Mouse (Mus musculus) forebrain, embryonic 12.5 days (tissue): ENCODE measurements at regions not wholly inside any gene's neighbourhood (a gene's known extent, or its start where the extent isn't known, plus 50 kb on each side); places are given as distances from the start of the nearest gene placed in this dataset.
A peak's percentile ranks its signal among the peaks of the same experiment; 100 is the strongest.
"Not testable (repeated sequence)": the region's sequence is repeated elsewhere in the genome, so short reads cannot be mapped to it uniquely, and the experiment has no call there.

ENCODE experiments used
- ATAC-seq: fragments of 200-750 bp; cut with Nextera tagmentation; 2 replicates; pipeline ENCODE4 v1.8.0; 2017; ENCODE audit warnings: moderate TSS enrichment; ENCODE audit not compliant: low FRiP score
- H3K27ac ChIP-seq: fragments of 300-500 bp; sonication (generic); 2 replicates; pipeline ENCODE4 v1.5.1; 2016; ENCODE audit warnings: mild to moderate bottlenecking
- H3K27me3 ChIP-seq: fragments of 300-500 bp; sonication (generic); 2 replicates; pipeline ENCODE4 v1.6.1; 2016; ENCODE audit warnings: mild to moderate bottlenecking
- H3K36me3 ChIP-seq: fragments of 300-500 bp; sonication (generic); replicated peaks from 2 replicates; pipeline ENCODE4 v1.6.1; 2016; ENCODE audit warnings: mild to moderate bottlenecking
- H3K4me1 ChIP-seq: fragments of 300-500 bp; sonication (generic); 2 replicates; pipeline ENCODE4 v1.6.1; 2016
- H3K4me2 ChIP-seq: fragments of 300-500 bp; sonication (generic); 2 replicates; pipeline ENCODE4 v1.6.1; 2016; ENCODE audit warnings: mild to moderate bottlenecking, moderate library complexity
- H3K4me3 ChIP-seq: fragments of 300-500 bp; sonication (generic); replicated peaks from 2 replicates; pipeline ENCODE4 v1.5.1; 2016; ENCODE audit warnings: mild to moderate bottlenecking
- H3K9ac ChIP-seq: fragments of 300-500 bp; sonication (generic); 2 replicates; pipeline ENCODE4 v1.6.1; 2016; ENCODE audit warnings: mild to moderate bottlenecking
- H3K9me3 ChIP-seq: fragments of 300-500 bp; sonication (generic); 2 replicates; pipeline ENCODE4 v1.6.1; 2016
- WGBS: fragments of 180-500 bp; shearing (Covaris S2); methylation state at CpG from one replicate; pipeline ENCODE4 v1.1.7; 2016; 5-methylcytosine and 5-hydroxymethylcytosine counted together

GRCm38 (mm10) chr6:4149663-4150062 is 62.9 kb upstream of the Bet1 start:
- H3K4me2 ChIP-seq = no peak overlapping the region
- ATAC-seq = no peak
- H3K36me3 ChIP-seq = no peaks in the 10 kb centered on the region
- no peaks in the 10 kb centered on the region for H3K9me3 ChIP-seq
- no peaks in the 10 kb centered on the region for H3K4me1 ChIP-seq
- H3K9ac ChIP-seq = no peak overlapping the region
- no peak overlapping the region for H3K27ac ChIP-seq
- WGBS = 78% methylated on average over 4 of the region's 4 CpGs
- no peak overlapping the region for H3K4me3 ChIP-seq
- no peaks in the 10 kb centered on the region for H3K27me3 ChIP-seq

- Histone ChIP-seq H3K9ac (no peak overlapping the region), H3K4me1 (0 out of 2 replicates have a peak, but pooled peaks cover 2% of the 10 kb centered on the region), H3K36me3 (no peaks in the 10 kb centered on the region), H3K27ac (no peak overlapping the region), H3K9me3 (no peaks in the 10 kb centered on the region), H3K4me2 (no peak overlapping the region), H3K4me3 (no peak overlapping the region), H3K27me3 (no peaks in the 10 kb centered on the region)
- WGBS = 88% methylated on average over 2 of the region's 2 CpGs
- ATAC-seq = no peak
Measured at GRCm38 (mm10) chr6:4158293-4158692, 71.5 kb upstream of the Bet1 start.

- H3K27me3 ChIP-seq = no peaks in the 10 kb centered on the region
- H3K4me3 ChIP-seq = no peak overlapping the region
- no peak overlapping the region for H3K9ac ChIP-seq
- H3K36me3 ChIP-seq = no peaks in the 10 kb centered on the region
- H3K4me2 ChIP-seq = no peak overlapping the region
- no peaks in the 10 kb centered on the region for H3K9me3 ChIP-seq
- no peak for ATAC-seq
- 0 out of 2 replicates have a peak, but pooled peaks cover 2% of the 10 kb centered on the region for H3K4me1 ChIP-seq
- WGBS = 74% methylated on average over 1 of the region's 1 CpGs
- no peak overlapping the region for H3K27ac ChIP-seq
Measured at GRCm38 (mm10) chr6:4163733-4164132, 77.0 kb upstream of the Bet1 start.

- Histone ChIP-seq H3K4me1 (0 out of 2 replicates have a peak, but pooled peaks cover 2% of the 10 kb centered on the region), H3K9me3 (no peaks in the 10 kb centered on the region), H3K9ac (no peak overlapping the region), H3K27me3 (no peaks in the 10 kb centered on the region), H3K4me3 (no peak overlapping the region), H3K27ac (no peak overlapping the region), H3K4me2 (no peak overlapping the region), H3K36me3 (no peaks in the 10 kb centered on the region)
- ATAC-seq = no peak
- 48% methylated on average over 4 of the region's 4 CpGs for WGBS
Measured at GRCm38 (mm10) chr6:4167112-4167511, 80.3 kb upstream of the Bet1 start.

- H3K4me1 ChIP-seq = 0 out of 2 replicates have a peak, but pooled peaks cover 2% of the 10 kb centered on the region
- no peak overlapping the region for H3K4me2 ChIP-seq
- no peak for ATAC-seq
- H3K9me3 ChIP-seq = no peaks in the 10 kb centered on the region
- no peak overlapping the region for H3K4me3 ChIP-seq
- no peak overlapping the region for H3K27ac ChIP-seq
- no peak overlapping the region for H3K9ac ChIP-seq
- no peaks in the 10 kb centered on the region for H3K27me3 ChIP-seq
- no peaks in the 10 kb centered on the region for H3K36me3 ChIP-seq
Measured at GRCm38 (mm10) chr6:4167757-4168156, 81.0 kb upstream of the Bet1 start.

GRCm38 (mm10) chr6:4171561-4171960 is 84.8 kb upstream of the Bet1 start:
- 50% methylated on average over 4 of the region's 4 CpGs for WGBS
- H3K4me1 ChIP-seq = no peaks in the 10 kb centered on the region
- ATAC-seq = no peak

GRCm38 (mm10) chr6:4187683-4188082 is 100.9 kb upstream of the Bet1 start:
- no peak overlapping the region for H3K27ac ChIP-seq
- ATAC-seq = no peak
- 76% methylated on average over 4 of the region's 4 CpGs for WGBS

More at GRCm38 (mm10) chr6:4171561-4171960, 84.8 kb upstream of the Bet1 start:
- Histone ChIP-seq H3K9me3 (no peaks in the 10 kb centered on the region), H3K4me3 (no peak overlapping the region), H3K36me3 (no peaks in the 10 kb centered on the region), H3K9ac (no peak overlapping the region), H3K27ac (no peak overlapping the region), H3K4me2 (no peak overlapping the region), H3K27me3 (no peaks in the 10 kb centered on the region)

GRCm38 (mm10) chr6:4190976-4191375 is 104.2 kb upstream of the Bet1 start:
- not testable (repeated sequence) for H3K36me3 ChIP-seq, H3K4me3 ChIP-seq, H3K4me1 ChIP-seq, H3K27me3 ChIP-seq, H3K27ac ChIP-seq, ATAC-seq, H3K9me3 ChIP-seq, H3K9ac ChIP-seq, H3K4me2 ChIP-seq
- 69% methylated on average over 5 of the region's 5 CpGs for WGBS

More at GRCm38 (mm10) chr6:4187683-4188082, 100.9 kb upstream of the Bet1 start:
- Histone ChIP-seq H3K4me2 (no peak overlapping the region), H3K4me3 (no peak overlapping the region), H3K9me3 (no peaks in the 10 kb centered on the region), H3K36me3 (no peaks in the 10 kb centered on the region), H3K9ac (no peak overlapping the region), H3K4me1 (no peaks in the 10 kb centered on the region), H3K27me3 (no peaks in the 10 kb centered on the region)

- H3K27ac ChIP-seq = no peak overlapping the region
- 76% methylated on average over 5 of the region's 5 CpGs for WGBS
- no peaks in the 10 kb centered on the region for H3K9me3 ChIP-seq
- H3K27me3 ChIP-seq = no peaks in the 10 kb centered on the region
- no peak for ATAC-seq
- H3K36me3 ChIP-seq = no peaks in the 10 kb centered on the region
- no peak overlapping the region for H3K9ac ChIP-seq
- H3K4me1 ChIP-seq = no peaks in the 10 kb centered on the region
- no peak overlapping the region for H3K4me3 ChIP-seq
- H3K4me2 ChIP-seq = no peak overlapping the region
Measured at GRCm38 (mm10) chr6:4193286-4193685, 106.5 kb upstream of the Bet1 start.

GRCm38 (mm10) chr6:4201176-4201575 is 114.4 kb upstream of the Bet1 start:
- 46% methylated on average over 2 of the region's 2 CpGs for WGBS
- no peak for ATAC-seq

GRCm38 (mm10) chr6:4205681-4206080 is 118.9 kb upstream of the Bet1 start:
- ATAC-seq = no peak
- H3K27me3 ChIP-seq = no peaks in the 10 kb centered on the region
- no peak overlapping the region for H3K4me2 ChIP-seq
- no peak overlapping the region for H3K27ac ChIP-seq
- no peaks in the 10 kb centered on the region for H3K9me3 ChIP-seq
- H3K36me3 ChIP-seq = no peaks in the 10 kb centered on the region
- H3K9ac ChIP-seq = no peak overlapping the region
- 89% methylated on average over 5 of the region's 5 CpGs for WGBS
- no peak overlapping the region for H3K4me3 ChIP-seq
- no peaks in the 10 kb centered on the region for H3K4me1 ChIP-seq

More at GRCm38 (mm10) chr6:4201176-4201575, 114.4 kb upstream of the Bet1 start:
- Histone ChIP-seq H3K36me3 (no peaks in the 10 kb centered on the region), H3K9me3 (no peaks in the 10 kb centered on the region), H3K4me3 (no peak overlapping the region), H3K4me2 (no peak overlapping the region), H3K4me1 (no peaks in the 10 kb centered on the region), H3K9ac (no peak overlapping the region), H3K27me3 (no peaks in the 10 kb centered on the region), H3K27ac (no peak overlapping the region)

GRCm38 (mm10) chr6:4245265-4246112 is 158.7 kb upstream of the Bet1 start:
- Histone ChIP-seq H3K27me3 (no peaks in the 10 kb centered on the region), H3K9me3 (no peaks in the 10 kb centered on the region), H3K36me3 (no peaks in the 10 kb centered on the region), H3K4me1 (no peaks in the 10 kb centered on the region), H3K4me3 (no peak overlapping the region), H3K27ac (no peak overlapping the region), H3K4me2 (no peak overlapping the region; the same call in 1 of the 2 replicates), H3K9ac (no peak overlapping the region)
- WGBS = 20% methylated on average over 9 of the region's 9 CpGs
- ATAC-seq = peak; percentile 82; the same call in 1 of the 2 replicates

GRCm38 (mm10) chr6:4246113-4246419 is 159.3 kb upstream of the Bet1 start:
- no peaks in the 10 kb centered on the region for H3K9me3 ChIP-seq
- H3K9ac ChIP-seq = no peak overlapping the region
- no peak overlapping the region for H3K27ac ChIP-seq
- no peaks in the 10 kb centered on the region for H3K27me3 ChIP-seq
- no peaks in the 10 kb centered on the region for H3K36me3 ChIP-seq
- H3K4me1 ChIP-seq = no peaks in the 10 kb centered on the region
- no peak overlapping the region for H3K4me3 ChIP-seq
- 0 out of 2 replicates have a peak, but pooled peaks have one; percentile 77 for ATAC-seq
- H3K4me2 ChIP-seq = no peak overlapping the region; the same call in 1 of the 2 replicates
- 11% methylated on average over 2 of the region's 2 CpGs for WGBS
